Mouse (Mus musculus) thymus, adult 2 months (tissue): ENCODE results near the gene Pmp22.

Source experiments
- CTCF ChIP-seq: fragments of 200-500 bp; IDR thresholded peaks from 2 replicates; pipeline ENCODE4 v1.5.1; 2012; ENCODE audit warnings: mild to moderate bottlenecking, control low read depth, low read length, moderate library complexity, borderline replicate concordance; ENCODE audit not compliant: control insufficient read depth, poor library complexity, insufficient read depth; ENCODE audit errors: extremely low read depth
- POLR2A ChIP-seq: fragments of 200-500 bp; IDR thresholded peaks from 2 replicates; pipeline ENCODE4 v1.6.1; 2012; ENCODE audit warnings: mild to moderate bottlenecking, low read length, control low read depth, moderate library complexity; ENCODE audit not compliant: control insufficient read depth, poor library complexity, insufficient read depth; ENCODE audit errors: extremely low read depth

DNA sequence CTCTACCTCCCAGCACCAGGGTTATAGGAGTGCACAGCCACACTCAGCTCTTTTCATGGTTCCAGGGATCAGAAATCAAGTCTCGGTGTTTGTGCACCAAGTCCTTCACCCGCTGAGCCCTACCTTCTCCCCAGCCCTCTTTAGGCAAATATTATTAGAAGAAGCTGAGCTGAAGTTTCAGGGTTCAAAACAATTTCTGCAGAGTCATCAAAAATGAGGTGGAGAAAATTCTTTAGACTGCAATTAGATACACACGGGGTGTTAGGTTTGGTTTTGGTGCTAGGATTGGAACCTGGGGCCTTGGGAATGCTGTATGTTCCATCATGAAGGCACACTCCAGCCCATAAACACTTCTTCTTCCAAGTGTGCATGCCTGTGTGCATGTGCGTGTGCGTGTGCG, 40.1 kb upstream of the Pmp22 start:
- TF ChIP-seq POLR2A (no peak), CTCF (no peak)
